Mouse (Mus musculus): ENCODE measurements at regions not wholly inside any gene's neighbourhood (a gene's known extent, or its start where the extent isn't known, plus 50 kb on each side); places are given as distances from the start of the nearest gene placed in this dataset.

DNA sequence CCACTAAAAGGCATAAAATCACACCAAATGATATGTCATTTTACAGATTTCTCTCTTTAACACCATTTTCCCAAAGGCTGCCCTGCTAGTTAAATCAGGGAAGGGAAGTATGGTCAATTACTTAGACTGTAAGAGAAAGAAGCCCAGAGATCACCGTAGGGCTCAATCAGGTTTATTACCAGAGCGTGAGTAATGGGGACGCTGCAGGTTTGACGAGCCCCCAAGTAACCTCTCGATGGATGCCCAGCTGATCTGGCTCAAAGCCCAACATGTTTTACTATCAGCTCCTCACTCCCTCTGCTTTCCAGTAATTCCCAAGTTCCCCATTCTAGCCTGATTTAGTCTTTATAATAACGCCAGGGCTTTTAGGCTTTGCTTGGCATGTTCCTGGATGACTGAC, 749.0 kb upstream of the Flrt2 start:
- intact Hi-C loops (cut with DNase I) = no loop called here
- Histone ChIP-seq H3K4me3 (no peak overlapping the region), H3K27ac (no peak overlapping the region)
- TF ChIP-seq CTCF (IDR thresholded peaks at IDR 0.05) = no peak
- no peak for DNase-seq (ENCODE audit: extremely low spot score in 1 of 2, low spot score in 2 of 2)

Small RNA genes lying in the stretch of these regions (microRNA-seq; reads per million reads assigned to microRNA genes)
- 0 reads per million in 2 experiments for gene Mir8099-2
